Mouse (Mus musculus) forebrain, postnatal 0 days (tissue): ENCODE data around the gene Miga1. TPM values are rescaled to one million over a fixed set of nuclear protein-coding genes. Genes with fewer than 3 reads are reported as not detected.

Experiments
- ATAC-seq: fragments of 200-750 bp; cut with Nextera tagmentation; 2 replicates; pipeline ENCODE4 v1.8.0; 2017; ENCODE audit warnings: mild to moderate bottlenecking, moderate library complexity
- DNase-seq: peaks from one replicate; pipeline ENCODE4 v3.0.0-alpha.2; 2015
- H3K27ac ChIP-seq: fragments of 300-500 bp; sonication (generic); 2 replicates; pipeline ENCODE4 v1.5.1; 2014; ENCODE audit warnings: low read depth, mild to moderate bottlenecking, antibody characterized with exemption, low read length, moderate library complexity, mixed read lengths
- H3K27me3 ChIP-seq: fragments of 300-500 bp; sonication (generic); 2 replicates; pipeline ENCODE4 v1.6.1; 2014; ENCODE audit warnings: mild to moderate bottlenecking, low read length, mixed read lengths; ENCODE audit not compliant: insufficient read depth
- H3K36me3 ChIP-seq: fragments of 300-500 bp; sonication (generic); 2 replicates; pipeline ENCODE4 v1.6.1; 2014; ENCODE audit warnings: mild to moderate bottlenecking, moderate library complexity; ENCODE audit not compliant: insufficient read depth
- H3K4me1 ChIP-seq: fragments of 300-500 bp; sonication (generic); 2 replicates; pipeline ENCODE4 v1.6.1; 2014; ENCODE audit warnings: antibody characterized with exemption; ENCODE audit not compliant: insufficient read depth
- H3K4me2 ChIP-seq: fragments of 300-500 bp; sonication (generic); 2 replicates; pipeline ENCODE4 v1.6.1; 2014; ENCODE audit warnings: low read depth, mild to moderate bottlenecking, moderate library complexity
- H3K4me3 ChIP-seq: fragments of 300-500 bp; sonication (generic); 2 replicates; pipeline ENCODE4 v1.5.1; 2014; ENCODE audit warnings: low read depth, low read length, mixed read lengths
- H3K9ac ChIP-seq: fragments of 300-500 bp; sonication (generic); 2 replicates; pipeline ENCODE4 v1.6.1; 2014; ENCODE audit warnings: mild to moderate bottlenecking
- H3K9me3 ChIP-seq: fragments of 300-500 bp; sonication (generic); 2 replicates; pipeline ENCODE4 v1.6.1; 2016; ENCODE audit warnings: low read length
- CTCF ChIP-seq: sonication (generic); IDR thresholded peaks from 2 replicates; pipeline ENCODE4 v1.5.1; 2016; ENCODE audit warnings: antibody characterized with exemption, control low read depth, low read depth
- WGBS: fragments of 180-500 bp; shearing (Covaris S2); extraction: QIAGEN DNeasy Blood & Tissue Kit; methylation state at CpG from one replicate; pipeline ENCODE4 v1.1.7; 2014; 5-methylcytosine and 5-hydroxymethylcytosine counted together
- polyA plus RNA-seq: library from polyadenylated mRNA; unstranded; fragments of >200 nt; fragmentation: Nextera tagmentation; extraction: Ambion mirVana; gene quantifications from 2 replicates; pipeline ENCODE4 v1.2.1, GENCODE M21; 2015
- total RNA-seq: library from RNA; depleted of rRNA; stranded (reverse); fragments of >200 nt; gene quantifications from 2 replicates; pipeline ENCODE4 v1.2.3, GENCODE M21; 2014; rRNA removed

Gene Miga1
- total and polyA plus RNA-seq, 2 experiments from 2014 or later: 18.8 to 24.3 TPM

DNA sequence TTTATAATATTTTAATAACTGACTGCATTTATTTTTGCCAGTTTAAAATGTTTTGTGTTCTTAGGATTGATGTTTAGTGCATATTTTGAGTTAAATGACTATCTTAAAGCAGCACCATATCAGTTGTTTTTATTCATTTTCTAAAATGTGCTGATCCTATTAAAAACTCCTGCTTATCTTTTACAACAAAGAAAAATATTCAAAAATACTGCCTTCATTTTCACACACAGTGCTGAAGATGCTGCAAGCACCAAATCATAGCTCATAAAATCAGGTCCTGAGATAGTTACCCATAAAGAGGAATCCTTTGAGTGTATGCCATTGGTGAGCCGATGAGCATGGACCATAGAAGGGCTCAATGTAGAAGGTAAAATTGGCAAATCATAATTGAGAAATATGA is 105.0 kb downstream of the Miga1 start:
- 98% methylated on average over 1 of the region's 1 CpGs for WGBS
- Histone ChIP-seq H3K4me2 (no peak overlapping the region), H3K9ac (no peak overlapping the region), H3K27ac (no peak overlapping the region), H3K9me3 (no peaks in the 10 kb centered on the region), H3K27me3 (no peaks in the 10 kb centered on the region), H3K4me3 (no peak overlapping the region), H3K4me1 (no peaks in the 10 kb centered on the region), H3K36me3 (peaks cover 27% of the 10 kb centered on the region)
- no peak for TF ChIP-seq CTCF
- ATAC-seq (no peak), DNase-seq (no peak)

DNA sequence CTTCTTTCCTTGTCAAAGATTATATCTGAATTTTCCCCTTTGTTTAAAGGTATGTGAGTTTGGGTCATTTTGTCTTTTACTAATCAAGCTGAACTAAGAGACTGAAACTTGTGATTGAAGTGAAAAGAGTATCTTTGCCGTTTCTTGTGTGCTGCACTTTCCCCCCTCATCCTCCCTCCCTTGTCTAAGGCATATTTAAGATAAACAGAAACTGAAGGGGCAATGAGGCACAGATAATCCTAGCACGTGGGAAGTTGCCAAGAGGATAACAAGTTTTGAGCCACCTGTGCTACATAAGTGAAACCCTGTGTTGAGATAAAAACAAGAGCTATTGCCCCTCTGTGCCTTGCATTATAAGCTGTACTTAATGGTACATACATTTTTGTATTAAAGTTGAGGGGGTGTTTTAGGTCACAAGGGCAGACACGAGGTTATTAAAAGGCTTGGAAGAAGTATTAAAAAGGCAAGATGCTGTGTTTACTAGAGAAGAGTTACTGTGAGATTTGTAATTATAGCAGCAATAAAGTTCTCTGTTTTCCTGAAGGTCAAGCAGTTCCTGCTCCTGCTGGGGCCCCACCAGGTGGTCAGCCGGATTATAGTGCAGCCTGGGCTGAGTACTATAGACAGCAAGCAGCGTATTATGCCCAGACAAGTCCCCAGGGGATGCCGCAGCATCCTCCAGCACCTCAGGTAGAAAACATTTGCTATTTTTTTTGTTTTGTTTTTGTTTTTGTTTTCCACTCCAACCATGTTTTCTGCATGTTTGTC is 108.7 kb downstream of the Miga1 start:
- no peak for TF ChIP-seq CTCF
- Histone ChIP-seq H3K4me2 (no peak overlapping the region), H3K4me1 (no peaks in the 10 kb centered on the region), H3K27me3 (no peaks in the 10 kb centered on the region), H3K9me3 (no peaks in the 10 kb centered on the region), H3K27ac (no peak overlapping the region), H3K4me3 (no peak overlapping the region), H3K36me3 (peaks cover 43% of the 10 kb centered on the region), H3K9ac (no peak overlapping the region)
- no peak for DNase-seq
- no peak for ATAC-seq
- 51% methylated on average over 6 of the region's 6 CpGs for WGBS

DNA sequence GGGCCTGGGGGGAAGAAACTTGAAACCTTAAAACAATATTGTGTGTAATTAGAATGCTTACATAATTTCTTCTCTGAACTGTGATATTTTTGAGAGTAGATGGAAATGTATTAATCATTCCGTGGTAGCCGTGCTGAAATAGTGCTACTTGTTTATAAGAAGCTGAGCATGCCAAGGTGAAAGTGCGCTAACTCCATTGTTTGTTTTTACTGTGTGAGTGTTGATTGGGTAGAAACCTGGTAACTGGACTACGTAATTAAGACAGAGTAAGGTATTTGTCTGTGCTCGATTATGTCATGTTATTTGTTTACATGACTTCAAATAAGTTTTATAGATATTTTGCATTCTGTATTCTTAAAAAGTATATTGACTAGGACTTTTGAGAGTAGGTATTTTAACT is 110.9 kb downstream of the Miga1 start:
- Histone ChIP-seq H3K4me2 (no peak overlapping the region), H3K36me3 (peaks cover 54% of the 10 kb centered on the region), H3K27ac (no peak overlapping the region), H3K9ac (no peak overlapping the region), H3K4me1 (no peaks in the 10 kb centered on the region), H3K4me3 (no peak overlapping the region), H3K9me3 (no peaks in the 10 kb centered on the region), H3K27me3 (no peaks in the 10 kb centered on the region)
- 88% methylated on average over 5 of the region's 5 CpGs for whole genome bisulfite sequencing
- DNase-seq (no peak), ATAC-seq (no peak)
- TF ChIP-seq CTCF: no peak

DNA sequence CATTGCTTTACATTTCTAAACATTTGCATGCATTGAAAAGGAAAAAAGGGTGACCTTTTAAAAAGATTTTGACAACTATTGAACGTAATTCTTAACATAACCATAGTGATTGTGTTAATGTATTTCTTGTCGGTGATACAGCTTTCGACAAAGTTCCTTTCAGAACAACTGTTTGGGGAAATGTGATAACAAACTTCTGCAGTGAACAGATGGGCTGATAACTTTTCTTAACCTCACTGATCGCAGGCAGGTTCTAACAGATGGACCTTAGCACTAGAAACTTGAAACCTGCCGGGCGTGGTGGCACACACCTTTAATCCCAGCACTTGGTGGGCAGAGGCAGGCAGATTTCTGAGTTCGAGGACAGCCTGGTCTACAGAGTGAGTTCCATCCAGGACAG is 111.4 kb downstream of the Miga1 start:
- no peak for TF ChIP-seq CTCF

DNA sequence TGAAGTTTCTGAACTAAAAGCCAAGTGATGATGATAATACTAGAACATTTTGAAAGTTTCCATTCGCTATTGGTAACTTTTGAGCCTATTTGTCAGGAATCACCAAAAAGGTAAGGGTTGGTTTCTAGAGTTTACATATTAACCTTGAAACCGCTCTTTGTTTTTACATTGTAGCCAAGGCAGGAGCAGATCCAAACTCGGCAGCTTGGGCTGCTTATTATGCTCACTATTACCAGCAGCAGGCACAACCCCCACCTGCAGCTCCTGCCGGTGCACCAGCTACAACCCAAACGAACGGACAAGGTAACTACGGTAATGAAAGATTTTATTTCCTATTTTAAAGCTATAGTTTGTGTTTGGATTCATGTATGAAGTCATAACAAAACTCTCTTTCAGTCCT is 114.3 kb downstream of the Miga1 start:
- no peak overlapping the region for H3K4me3 ChIP-seq
- H3K4me2 ChIP-seq: no peak overlapping the region
- no peak overlapping the region for H3K27ac ChIP-seq
- no peaks in the 10 kb centered on the region for H3K4me1 ChIP-seq
- WGBS: 87% methylated on average over 7 of the region's 7 CpGs
- H3K36me3 ChIP-seq: peaks cover 73% of the 10 kb centered on the region
- no peak overlapping the region for H3K9ac ChIP-seq
- ATAC-seq (no peak), DNase-seq (no peak)
- no peaks in the 10 kb centered on the region for H3K9me3 ChIP-seq
- no peaks in the 10 kb centered on the region for H3K27me3 ChIP-seq
- no peak for TF ChIP-seq CTCF

More for the DNA sequence above, 111.4 kb downstream of the Miga1 start:
- peaks cover 57% of the 10 kb centered on the region for H3K36me3 ChIP-seq
- no peak for ATAC-seq
- no peak overlapping the region for H3K4me2 ChIP-seq
- WGBS: 95% methylated on average over 7 of the region's 7 CpGs
- H3K27me3 ChIP-seq: no peaks in the 10 kb centered on the region
- H3K4me3 ChIP-seq: no peak overlapping the region
- no peak overlapping the region for H3K9ac ChIP-seq
- DNase-seq: no peak
- H3K9me3 ChIP-seq: no peaks in the 10 kb centered on the region
- no peak overlapping the region for H3K27ac ChIP-seq
- no peaks in the 10 kb centered on the region for H3K4me1 ChIP-seq

DNA sequence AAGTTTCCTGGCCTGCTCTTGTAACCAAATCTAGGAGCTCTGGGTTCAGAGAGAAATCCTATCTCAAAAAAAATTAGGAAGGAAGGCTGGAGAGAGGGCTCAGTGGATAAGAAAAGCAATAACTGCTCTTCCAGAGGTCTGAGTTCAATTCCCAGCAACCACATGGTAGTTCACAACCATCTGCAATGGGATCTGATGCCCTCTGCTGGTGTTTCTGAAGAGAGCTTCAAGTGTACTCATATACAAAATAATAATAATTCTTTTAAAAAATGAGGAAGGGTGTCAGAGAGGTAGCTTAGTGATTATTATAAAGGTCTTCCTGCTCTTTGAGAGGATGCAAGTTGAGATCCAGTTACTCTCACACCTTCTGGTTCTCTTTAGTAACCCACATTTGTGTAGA is 115.3 kb downstream of the Miga1 start:
- H3K27me3 ChIP-seq: no peaks in the 10 kb centered on the region
- no peak overlapping the region for H3K27ac ChIP-seq
- no peak overlapping the region for H3K9ac ChIP-seq
- H3K4me2 ChIP-seq: no peak overlapping the region
- ATAC-seq (no peak), DNase-seq (no peak)
- no peaks in the 10 kb centered on the region for H3K4me1 ChIP-seq
- H3K9me3 ChIP-seq: no peaks in the 10 kb centered on the region
- TF ChIP-seq CTCF: peak; percentile 32; the same call in 1 of the 2 replicates
- no peak overlapping the region for H3K4me3 ChIP-seq
- peaks cover 80% of the 10 kb centered on the region for H3K36me3 ChIP-seq

Other genes starting within 250 kb of the Miga1 start
- 12.0 and 13.9 TPM in 2 replicates for gene Gipc2, start 174.2 kb downstream of the Miga1 start, total RNA-seq
- gene Gipc2, start 174.2 kb downstream of the Miga1 start, polyA plus RNA-seq: 5.1 and 6.3 TPM in 2 replicates
- gene Dnajb4, start 130.1 kb downstream of the Miga1 start, total RNA-seq: 36.1 and 39.7 TPM in 2 replicates
- 28.9 and 41.5 TPM in 2 replicates for gene Dnajb4, start 130.1 kb downstream of the Miga1 start, polyA plus RNA-seq
- gene Fubp1, start 130.0 kb downstream of the Miga1 start, total RNA-seq: 230 and 257 TPM in 2 replicates
- 127 and 135 TPM in 2 replicates for gene Fubp1, start 130.0 kb downstream of the Miga1 start, polyA plus RNA-seq
- gene Nexn, start 74.1 kb downstream of the Miga1 start, total RNA-seq: 0.38 and 0.77 TPM in 2 replicates
- 3.1 and 4.2 TPM in 2 replicates for gene Nexn, start 74.1 kb downstream of the Miga1 start, polyA plus RNA-seq
- gene Usp33, start 6.1 kb upstream of the Miga1 start, total RNA-seq: 113 and 119 TPM in 2 replicates
- gene Usp33, start 6.1 kb upstream of the Miga1 start, polyA plus RNA-seq: 64.7 and 67.6 TPM in 2 replicates
- 32.7 and 43.4 TPM in 2 replicates for gene Zzz3, start 55.1 kb upstream of the Miga1 start, total RNA-seq
- 16.1 and 22.6 TPM in 2 replicates for gene Zzz3, start 55.1 kb upstream of the Miga1 start, polyA plus RNA-seq